Mouse (Mus musculus) hindbrain, embryonic 10.5 days (tissue): Measurements from ENCODE around the gene Cyp2d9. TPM values are rescaled to one million over a fixed set of nuclear protein-coding genes. Genes with fewer than 3 reads are reported as not detected.
"Not testable (repeated sequence)": the region's sequence is repeated elsewhere in the genome, so short reads cannot be mapped to it uniquely, and the experiment has no call there.

Experiments used
- DNase-seq: peaks from one replicate; pipeline ENCODE4 v3.0.0-alpha.2; 2017; ENCODE audit warnings: low spot score
- H3K27ac ChIP-seq: fragments of 300-500 bp; sonication (generic); 2 replicates; pipeline ENCODE4 v1.5.1; 2016; ENCODE audit warnings: mild to moderate bottlenecking, moderate library complexity
- H3K27me3 ChIP-seq: fragments of 300-500 bp; sonication (generic); 2 replicates; pipeline ENCODE4 v1.6.1; 2016; ENCODE audit warnings: mild to moderate bottlenecking; ENCODE audit not compliant: poor library complexity, insufficient read depth, severe bottlenecking
- H3K36me3 ChIP-seq: fragments of 300-500 bp; sonication (generic); 2 replicates; pipeline ENCODE4 v1.6.1; 2016; ENCODE audit warnings: mild to moderate bottlenecking, moderate library complexity
- H3K4me1 ChIP-seq: fragments of 300-500 bp; sonication (generic); replicated peaks from 2 replicates; pipeline ENCODE4 v1.6.1; 2016; ENCODE audit warnings: mild to moderate bottlenecking
- H3K4me3 ChIP-seq: fragments of 300-500 bp; sonication (generic); 2 replicates; pipeline ENCODE4 v1.5.1; 2016; ENCODE audit warnings: mild to moderate bottlenecking, moderate library complexity
- H3K9me3 ChIP-seq: fragments of 300-500 bp; sonication (generic); 2 replicates; pipeline ENCODE4 v1.6.1; 2016; ENCODE audit warnings: mild to moderate bottlenecking, moderate library complexity
- whole genome bisulfite sequencing: fragments of 180-500 bp; shearing (Covaris S2); methylation state at CpG from one replicate; pipeline ENCODE4 v1.1.7; 2016; 5-methylcytosine and 5-hydroxymethylcytosine counted together
- polyA plus RNA-seq: library from polyadenylated mRNA; unstranded; fragments of >200 nt; fragmentation: Nextera tagmentation; extraction: Ambion mirVana; gene quantifications from 2 replicates; pipeline ENCODE4 v1.2.1, GENCODE M21; 2016

The Cyp2d9 gene
- polyA plus RNA-seq, 1 experiment from 2014 or later = not detected

GRCm38 (mm10) chr15:82456086-82456790 lies 23.0 kb downstream of the Cyp2d9 start:
- WGBS = 89% methylated on average over 6 of the region's 6 CpGs
- not testable (repeated sequence) for DNase-seq, H3K4me1 ChIP-seq, H3K4me3 ChIP-seq, H3K9me3 ChIP-seq, H3K36me3 ChIP-seq, H3K27ac ChIP-seq, H3K27me3 ChIP-seq

DNA sequence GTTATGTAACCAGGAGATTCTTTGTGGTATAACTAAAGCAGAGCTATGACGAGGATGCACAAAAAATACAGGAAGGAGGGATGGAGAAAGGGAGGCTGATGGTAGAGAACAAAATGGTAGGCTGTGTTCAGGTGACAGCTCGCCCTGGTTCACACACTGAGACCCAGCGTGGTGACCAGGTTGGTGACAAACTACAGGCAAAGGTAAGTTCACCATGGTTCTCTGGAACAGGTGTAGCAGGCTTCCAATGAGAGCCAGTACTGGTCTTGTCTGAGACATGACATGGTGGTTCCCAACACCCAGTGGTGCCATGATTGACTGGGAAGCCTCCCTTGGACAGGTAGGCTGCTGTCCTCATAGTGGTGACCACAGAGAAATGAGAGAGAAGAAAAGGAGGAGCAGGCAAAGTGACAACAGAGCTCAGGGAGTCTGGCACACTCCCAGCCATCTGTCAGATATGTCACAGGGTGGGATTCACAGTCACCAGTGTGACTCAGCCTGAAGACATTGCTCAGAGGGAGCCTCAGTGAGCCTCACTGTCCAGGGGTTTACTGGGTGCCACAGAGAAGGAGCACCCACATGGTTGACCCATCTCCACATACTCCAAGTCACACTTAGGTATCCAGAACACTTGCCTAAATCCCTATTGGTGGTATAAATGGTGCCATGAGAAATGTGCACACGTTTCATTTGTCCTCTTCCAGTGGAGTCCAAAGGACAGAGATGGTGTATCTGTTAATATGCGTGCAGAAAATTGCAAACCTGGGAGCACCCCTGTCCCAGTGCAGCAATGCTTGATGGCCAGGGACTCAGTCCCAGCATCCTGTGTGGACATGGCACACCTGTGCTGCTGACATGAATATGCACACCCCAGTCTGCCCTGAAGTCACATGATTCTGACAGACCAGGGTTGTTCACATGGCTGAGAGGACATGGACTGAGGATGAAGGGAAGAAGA lies 24.1 kb downstream of the Cyp2d9 start:
- Histone ChIP-seq H3K4me1 (no peaks in the 10 kb centered on the region), H3K27ac (no peak overlapping the region), H3K36me3 (no peaks in the 10 kb centered on the region), H3K4me3 (no peak overlapping the region), H3K27me3 (no peaks in the 10 kb centered on the region), H3K9me3 (no peaks in the 10 kb centered on the region)
- no peak for DNase-seq
- 82% methylated on average over 5 of the region's 5 CpGs for WGBS

DNA sequence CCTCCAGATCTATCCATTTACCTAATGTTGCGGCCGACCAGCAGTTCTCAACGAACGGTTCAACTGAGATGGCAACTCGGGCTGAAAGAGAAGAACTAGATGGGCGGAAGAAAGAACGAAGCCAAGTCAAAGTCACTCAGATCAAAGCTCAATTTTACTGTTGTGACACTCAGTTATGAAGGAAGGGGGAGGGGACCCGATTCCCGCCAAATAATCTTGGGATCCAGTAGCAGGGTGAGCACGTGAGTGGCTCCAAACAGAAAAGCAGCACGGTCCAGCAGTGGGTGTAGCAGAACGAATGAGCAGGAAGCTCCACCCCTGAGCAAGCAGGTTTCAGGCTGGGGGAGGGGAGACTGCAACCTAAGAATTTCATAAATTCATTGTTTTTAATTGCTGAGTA lies 26.0 kb downstream of the Cyp2d9 start:
- not testable (repeated sequence) for DNase-seq, H3K27ac ChIP-seq, H3K36me3 ChIP-seq, H3K27me3 ChIP-seq, H3K9me3 ChIP-seq, H3K4me3 ChIP-seq, H3K4me1 ChIP-seq
- 86% methylated on average over 12 of the region's 12 CpGs for WGBS

DNA sequence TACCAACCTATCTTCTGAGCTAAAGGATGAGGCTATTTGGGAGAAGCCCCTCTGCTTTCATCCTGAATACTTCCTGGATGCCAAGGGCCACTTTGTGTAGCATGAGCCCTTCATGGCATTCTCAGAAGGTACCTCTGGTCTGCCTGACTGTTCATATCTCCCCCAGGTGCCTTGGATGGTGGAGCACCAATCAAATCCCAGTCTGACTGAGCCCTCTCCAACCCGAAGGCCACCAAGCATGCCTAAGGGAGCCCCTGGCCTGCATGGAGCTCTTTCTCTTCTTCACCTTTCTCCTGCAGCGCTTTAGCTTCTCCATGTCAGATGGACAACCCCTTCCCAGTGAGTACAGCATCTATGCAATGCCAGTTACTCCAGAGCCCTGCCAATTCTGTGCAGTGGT lies 31.5 kb downstream of the Cyp2d9 start:
- H3K9me3 ChIP-seq = no peaks in the 10 kb centered on the region
- no peaks in the 10 kb centered on the region for H3K27me3 ChIP-seq
- no peak for DNase-seq
- H3K27ac ChIP-seq = no peak overlapping the region
- no peaks in the 10 kb centered on the region for H3K36me3 ChIP-seq
- H3K4me3 ChIP-seq = no peak overlapping the region
- WGBS = 69% methylated on average over 2 of the region's 2 CpGs
- H3K4me1 ChIP-seq = no peaks in the 10 kb centered on the region

DNA sequence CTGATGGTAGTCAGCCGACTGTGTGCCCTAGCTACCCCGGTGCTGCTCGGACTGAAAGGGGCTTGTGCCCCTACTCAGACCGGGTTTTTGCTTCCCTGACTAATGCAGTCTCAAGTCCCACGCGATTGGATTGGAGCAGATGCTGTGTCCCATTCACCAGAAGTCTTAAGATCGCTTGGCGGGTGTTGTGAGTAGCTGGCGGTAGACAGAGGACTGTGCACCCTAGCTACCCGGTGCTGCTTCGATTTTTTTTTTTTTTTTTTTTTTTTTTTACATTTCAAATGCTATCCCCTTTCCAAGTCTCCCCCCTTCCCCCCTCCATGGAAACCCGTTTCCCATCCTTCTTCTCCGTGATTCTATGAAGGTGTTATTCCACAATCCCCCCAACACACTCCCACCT lies 61.0 kb downstream of the Cyp2d9 start:
- H3K4me1 ChIP-seq, H3K36me3 ChIP-seq, H3K9me3 ChIP-seq, H3K4me3 ChIP-seq, DNase-seq, H3K27me3 ChIP-seq, H3K27ac ChIP-seq: not testable (repeated sequence)
- WGBS = 66% methylated on average over 13 of the region's 13 CpGs

Other genes with a start within 250 kb of the Cyp2d9 start
- gene Shisa8, start 220.6 kb upstream of the Cyp2d9 start, polyA plus RNA-seq = 1.6 and 1.8 TPM in 2 replicates
- 0.18 and 0.46 TPM in 2 replicates for gene Tnfrsf13c, start 209.1 kb upstream of the Cyp2d9 start, polyA plus RNA-seq
- gene Cenpm, start 188.7 kb upstream of the Cyp2d9 start, polyA plus RNA-seq = 86.2 and 92.6 TPM in 2 replicates
- 0.17 and 1.5 TPM in 2 replicates for gene 1500009C09Rik, start 181.0 kb upstream of the Cyp2d9 start, polyA plus RNA-seq
- gene Sept3, start 158.5 kb upstream of the Cyp2d9 start, polyA plus RNA-seq = 72.8 and 111 TPM in 2 replicates
- gene Wbp2nl, start 134.5 kb upstream of the Cyp2d9 start, polyA plus RNA-seq = 0.19 TPM in 1 of 2 replicates, not detected in the other
- 20.9 and 24.9 TPM in 2 replicates for gene Naga, start 94.5 kb upstream of the Cyp2d9 start, polyA plus RNA-seq
- 4.8 TPM in 2 replicates for gene Pheta2, start 94.5 kb upstream of the Cyp2d9 start, polyA plus RNA-seq
- gene Smdt1, start 94.5 kb upstream of the Cyp2d9 start, polyA plus RNA-seq = 269 and 314 TPM in 2 replicates
- 267 and 273 TPM in 2 replicates for gene Ndufa6, start 79.1 kb upstream of the Cyp2d9 start, polyA plus RNA-seq
- gene Cyp2d22, start 53.2 kb upstream of the Cyp2d9 start, polyA plus RNA-seq = 2.5 and 3.0 TPM in 2 replicates
- not detected in 2 replicates for gene Cyp2d11, start 39.4 kb upstream of the Cyp2d9 start, polyA plus RNA-seq
- not detected in 2 replicates for gene Cyp2d10, start 26.2 kb upstream of the Cyp2d9 start, polyA plus RNA-seq
- gene Cyp2d12, start 121.6 kb downstream of the Cyp2d9 start, polyA plus RNA-seq = not detected in 2 replicates
- not detected in 2 replicates for gene Cyp2d34, start 187.5 kb downstream of the Cyp2d9 start, polyA plus RNA-seq